Mouse (Mus musculus) ES-CJ7 (cell line): ENCODE measurements around the gene Hist2h2aa2.
A peak's percentile ranks its signal among the peaks of the same experiment; 100 is the strongest.
"Not testable (repeated sequence)": the region's sequence is repeated elsewhere in the genome, so short reads cannot be mapped to it uniquely, and the experiment has no call there.

Experiments
- DNase-seq: peaks from one replicate; pipeline ENCODE4 v3.0.0; 2011; ENCODE audit warnings: low read depth, low spot score

Hist2h2aa2 gene

DNA sequence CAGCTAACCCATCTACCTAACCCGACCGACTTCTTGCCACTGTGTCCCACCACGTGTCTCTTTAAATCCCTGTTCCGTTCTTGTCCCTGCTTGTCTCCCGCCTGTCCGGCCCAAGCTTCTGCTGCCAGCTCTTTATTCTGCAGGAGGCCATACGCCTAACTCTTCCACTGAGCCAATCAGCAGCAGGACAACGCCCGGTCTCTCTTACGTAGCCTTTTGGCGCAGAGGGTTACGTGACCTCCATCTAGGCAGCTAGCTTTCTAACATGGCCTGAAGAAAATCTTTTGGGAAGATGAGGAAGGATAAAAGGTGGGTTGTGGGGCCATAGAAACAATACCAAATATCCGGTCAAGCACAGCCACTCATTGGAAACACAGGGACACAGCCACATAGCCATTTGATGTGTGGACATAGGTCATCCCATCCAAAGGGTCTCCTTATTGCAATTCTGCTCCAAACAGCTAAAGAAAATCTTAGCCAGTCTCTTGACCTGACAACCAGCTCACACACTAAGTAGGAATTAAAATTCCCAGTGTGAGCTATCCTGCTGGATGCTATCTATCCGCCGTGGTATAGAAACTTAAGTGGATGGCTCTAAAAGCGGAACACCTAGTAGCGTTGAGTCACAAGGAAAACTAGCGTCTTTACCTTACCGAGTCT lies 22.3 kb upstream of the Hist2h2aa2 start:
- DNase-seq: peak; percentile 95

DNA sequence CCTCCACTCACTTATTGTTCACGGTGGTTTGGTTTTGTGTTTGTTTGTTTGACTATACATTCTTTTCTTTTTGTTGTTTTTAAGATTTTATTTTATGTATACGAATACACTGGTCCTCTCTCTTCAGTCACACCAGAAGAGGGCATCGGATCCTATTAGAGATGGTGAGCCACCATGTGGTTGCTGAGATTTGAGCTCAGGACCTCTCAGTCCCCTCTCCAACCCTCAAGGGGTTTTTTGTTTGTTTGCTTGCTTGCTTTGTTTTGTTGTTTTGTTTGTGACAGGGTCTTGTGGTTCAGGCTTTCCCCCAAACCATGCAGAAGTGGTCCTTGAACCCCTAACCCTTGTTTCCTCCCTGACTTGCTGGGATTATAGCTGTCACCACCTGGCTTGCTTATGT lies 21.5 kb upstream of the Hist2h2aa2 start:
- DNase-seq: no peak

DNA sequence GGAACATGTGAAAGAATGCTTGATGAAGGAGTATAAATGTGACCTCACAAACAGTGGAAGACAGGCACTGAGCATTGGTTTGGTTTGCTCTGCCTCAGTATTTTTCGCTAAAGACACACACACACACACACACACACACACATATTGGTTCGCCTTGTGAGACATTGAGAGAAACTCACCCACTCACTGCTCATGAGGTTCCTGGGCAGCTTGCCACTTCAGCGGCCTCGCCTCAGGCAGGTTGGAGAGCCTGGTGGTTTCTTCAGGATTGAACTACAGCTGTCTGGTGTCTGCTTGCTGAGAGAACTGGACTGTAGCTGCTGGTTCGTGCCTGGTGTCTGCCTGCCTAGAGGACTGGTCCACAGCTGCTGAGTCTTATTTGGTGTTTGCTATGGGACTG lies 20.1 kb upstream of the Hist2h2aa2 start:
- DNase-seq: no peak

DNA sequence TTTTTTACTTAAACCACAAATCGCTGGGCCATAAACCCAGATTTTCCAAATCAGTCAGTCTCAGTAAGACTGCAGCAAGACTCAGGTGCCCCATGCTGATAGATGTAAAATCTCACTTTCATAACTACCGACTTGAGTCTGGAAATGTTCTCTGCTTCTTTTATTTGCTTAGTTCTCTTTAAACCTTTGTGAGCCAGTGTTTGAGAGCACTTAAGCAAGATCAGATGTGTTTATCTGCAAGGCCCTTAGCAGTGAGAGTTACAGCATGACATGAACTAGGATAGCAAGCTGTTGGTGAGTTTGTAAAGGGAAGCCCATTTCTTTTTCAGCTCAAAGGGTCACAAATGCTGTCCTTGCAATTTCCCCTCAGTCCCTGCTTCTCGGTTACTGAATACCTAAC lies 17.1 kb upstream of the Hist2h2aa2 start:
- DNase-seq: no peak

DNA sequence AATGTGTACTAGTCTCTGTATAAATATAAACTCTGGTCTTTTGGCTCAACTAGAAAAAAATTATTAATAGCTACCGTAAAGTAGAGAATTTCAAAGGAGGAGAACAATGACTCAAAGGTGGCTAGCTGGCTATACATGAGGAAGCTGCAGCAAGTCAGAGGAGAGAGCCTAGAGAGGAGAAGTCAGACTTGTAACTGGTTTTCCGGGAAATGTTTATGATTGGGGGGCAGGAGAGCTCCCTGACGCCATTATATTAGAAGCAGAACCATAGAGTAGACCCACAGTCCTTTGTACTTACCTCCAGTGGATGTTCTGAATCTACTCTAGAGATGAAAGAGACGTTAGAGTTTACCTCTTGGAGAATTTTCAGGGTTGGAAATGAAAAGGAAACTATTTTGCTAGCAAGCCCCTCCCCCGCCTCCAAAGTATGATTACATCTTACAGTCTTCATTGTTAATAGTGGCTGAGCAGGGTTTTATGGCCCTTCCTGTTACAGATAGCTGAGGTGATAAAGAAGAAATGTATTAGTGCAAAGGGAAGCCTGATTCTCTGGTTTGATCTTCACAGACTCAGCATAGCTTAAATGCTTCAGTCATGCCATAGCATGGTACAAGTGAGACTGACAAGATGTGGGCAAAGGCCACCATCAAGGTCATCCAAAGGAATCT lies 16.0 kb upstream of the Hist2h2aa2 start:
- DNase-seq: no peak

DNA sequence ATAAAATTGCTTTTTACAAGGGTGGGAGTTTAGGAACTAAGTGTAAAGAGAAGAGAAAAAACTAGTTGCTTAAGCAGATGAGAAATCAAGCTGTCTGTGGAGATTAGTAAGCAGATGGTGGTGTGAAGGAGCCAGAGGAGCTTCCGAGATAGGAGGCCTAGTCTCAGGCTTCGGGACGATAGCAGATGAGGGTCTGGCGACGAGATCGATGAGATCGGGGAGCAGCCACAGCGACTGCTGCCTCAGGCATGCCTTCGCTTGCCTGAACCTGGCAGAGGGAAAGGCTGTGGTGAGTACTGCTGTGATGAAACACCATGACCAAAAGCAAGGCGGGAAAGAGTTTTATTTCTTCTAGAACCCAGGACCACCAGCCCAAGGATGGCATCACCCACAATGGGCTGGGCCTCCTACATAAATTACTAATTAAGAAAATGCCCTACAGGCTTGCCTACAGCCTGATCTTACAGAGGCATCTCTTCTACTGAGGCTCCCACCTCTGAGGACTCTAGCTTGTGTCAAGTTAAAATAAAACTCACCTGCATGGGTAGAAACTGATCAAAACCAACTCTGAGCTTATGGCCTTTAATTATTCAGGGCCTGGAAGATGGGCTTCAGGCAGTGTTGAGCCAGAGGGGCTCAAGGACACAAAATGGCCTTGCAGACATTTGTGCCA lies 14.7 kb upstream of the Hist2h2aa2 start:
- DNase-seq: peak; percentile 81

DNA sequence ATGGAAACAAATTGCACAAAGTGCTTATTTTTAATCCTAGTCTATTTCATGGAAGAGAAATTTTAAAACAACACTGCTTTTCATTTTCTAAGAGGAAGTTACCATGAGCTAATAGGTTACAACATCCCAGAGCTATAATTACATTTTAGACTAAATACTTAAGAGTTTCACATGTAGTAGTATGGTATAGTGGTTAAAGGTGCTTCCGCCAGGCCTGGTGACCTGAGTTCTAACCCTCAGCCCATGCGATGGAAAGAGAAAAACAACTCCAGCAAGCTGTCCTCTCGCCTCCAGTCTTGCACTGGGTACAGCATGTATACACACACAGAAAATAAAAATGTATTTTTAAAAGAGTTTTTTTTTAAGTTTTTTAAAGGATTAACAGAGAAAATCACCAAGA lies 11.7 kb upstream of the Hist2h2aa2 start:
- DNase-seq: no peak

DNA sequence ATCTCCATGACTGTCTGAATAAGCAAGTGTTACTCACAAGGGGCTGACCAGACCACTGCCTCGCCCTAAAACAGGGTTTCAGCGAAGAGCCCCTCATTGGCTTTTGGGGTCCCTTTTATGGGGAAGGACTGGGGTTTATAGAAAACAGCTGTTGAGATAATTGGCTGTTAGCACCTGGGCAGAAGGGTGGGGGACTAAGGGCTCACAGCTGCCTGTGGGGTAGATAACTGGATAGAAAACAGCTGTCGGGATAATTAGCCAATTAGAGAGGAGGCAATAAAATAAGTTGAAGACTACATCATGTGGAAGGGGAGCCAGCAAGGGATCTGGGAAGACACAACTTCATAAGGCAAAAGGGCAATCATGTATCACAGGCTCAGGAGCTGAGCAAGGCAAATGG lies 10.8 kb upstream of the Hist2h2aa2 start:
- no peak for DNase-seq

DNA sequence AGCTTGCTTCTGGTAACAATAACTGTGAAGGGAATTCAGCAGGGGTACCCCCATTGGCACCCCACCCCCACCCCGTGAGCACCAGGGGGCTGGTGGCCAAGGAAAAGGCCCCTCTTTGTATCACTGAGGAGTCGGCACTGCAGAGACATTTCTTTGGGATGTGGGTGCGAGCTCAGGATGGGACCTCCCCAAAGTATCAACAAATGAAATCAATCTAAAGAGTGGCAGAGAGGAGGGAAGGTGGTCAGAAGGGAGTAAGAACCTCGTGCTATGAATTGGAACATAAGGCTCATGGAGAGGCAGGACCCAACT lies 8.9 kb upstream of the Hist2h2aa2 start:
- DNase-seq: no peak

DNA sequence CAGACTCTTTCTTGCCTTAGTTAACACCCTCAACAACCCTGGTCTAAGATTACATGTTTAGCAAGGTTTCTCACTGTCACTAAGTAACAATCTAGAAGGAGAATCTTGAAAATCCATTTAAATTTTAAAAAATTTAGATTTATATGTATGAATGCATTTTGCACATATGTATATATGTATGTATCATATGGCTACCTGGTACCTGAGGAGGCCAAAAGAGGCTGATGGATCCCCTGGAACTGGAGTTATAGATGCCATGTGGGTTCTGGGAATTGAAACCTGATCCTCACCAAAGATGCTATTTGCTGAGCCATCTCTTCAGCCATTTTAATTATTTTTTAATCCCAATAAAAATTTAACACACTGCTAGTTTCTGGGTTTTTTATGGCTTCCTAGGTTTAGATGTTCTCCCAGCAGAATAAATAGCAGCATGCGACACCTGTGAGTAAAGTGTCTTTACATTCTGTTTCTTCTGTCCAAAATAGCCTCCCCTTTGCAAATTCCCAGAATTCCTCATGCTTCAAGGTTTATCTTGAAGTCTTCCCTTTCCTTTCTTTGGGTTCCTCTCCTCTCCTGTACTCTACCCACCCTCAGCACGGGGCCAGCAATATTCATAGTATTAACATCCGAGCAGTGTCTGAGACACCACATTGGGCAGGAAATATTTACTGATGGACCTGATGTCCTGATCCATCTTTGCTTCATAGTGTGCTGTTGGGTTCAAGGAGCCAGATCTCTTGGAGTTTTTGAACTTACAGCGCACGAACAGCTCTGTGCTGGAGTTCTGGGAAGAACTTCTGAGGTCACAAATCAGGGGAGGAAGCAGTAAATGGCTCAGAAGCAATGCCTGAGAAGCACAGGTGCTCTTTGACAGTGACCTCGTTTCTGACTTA lies 8.3 kb upstream of the Hist2h2aa2 start:
- DNase-seq: peak; percentile 24

DNA sequence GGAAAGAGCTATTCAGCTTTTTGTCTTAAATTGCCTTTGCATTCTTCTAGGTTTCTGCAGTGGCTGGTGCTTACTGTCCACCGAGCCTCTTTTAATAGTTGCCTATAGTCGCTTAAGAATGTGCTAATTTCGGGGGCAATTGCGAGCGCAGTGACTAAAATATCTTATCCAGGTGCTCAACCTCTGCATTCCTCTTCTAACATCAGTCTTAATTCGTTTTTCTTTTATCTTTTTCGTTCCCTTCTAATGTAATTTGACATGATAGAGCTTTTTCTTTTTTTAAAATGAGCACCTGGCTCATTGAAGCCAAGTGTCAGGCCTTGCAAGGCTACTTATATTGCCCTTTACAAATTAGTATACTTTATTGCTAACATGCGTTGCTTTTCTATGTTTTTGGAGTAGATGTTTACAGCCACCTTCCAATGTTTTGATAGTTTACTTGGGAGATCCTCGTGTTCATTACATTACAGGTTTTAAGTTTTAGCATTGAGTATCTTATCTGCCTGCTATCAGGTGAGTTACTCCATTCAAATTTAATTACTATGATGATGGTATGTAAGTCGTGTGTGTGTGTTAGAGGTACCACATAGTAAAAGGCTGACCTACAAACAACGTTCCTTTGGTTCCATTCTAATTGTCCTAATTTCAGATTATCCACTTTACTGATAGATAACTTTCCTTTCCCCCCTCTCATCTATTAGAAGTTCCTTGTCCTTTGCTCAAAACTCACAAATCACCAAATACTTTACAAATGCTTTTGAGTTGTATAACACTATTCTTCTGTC lies 7.5 kb upstream of the Hist2h2aa2 start:
- peak; percentile 54 for DNase-seq

DNA sequence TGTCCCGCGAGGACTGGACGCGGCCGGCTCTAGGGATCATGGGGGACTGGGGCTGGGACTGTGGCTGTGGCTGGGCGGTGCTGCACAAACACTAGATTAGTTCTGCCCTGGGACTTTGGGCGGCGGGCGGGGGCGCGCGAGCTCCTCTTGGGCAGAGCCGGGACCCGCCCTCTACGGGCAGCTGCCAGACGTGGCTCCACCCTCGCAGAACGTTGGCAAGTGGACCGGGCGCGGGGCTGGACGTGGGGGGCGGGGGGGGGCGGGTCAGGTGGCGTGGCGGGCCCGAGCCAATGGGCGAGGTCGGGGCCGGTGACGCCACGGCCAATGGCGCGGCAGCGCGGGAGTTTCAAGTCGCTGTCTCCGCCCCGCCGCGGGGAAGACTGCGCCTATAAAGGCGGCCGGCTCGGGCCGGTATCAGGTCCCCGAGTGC lies 6.4 kb upstream of the Hist2h2aa2 start, which contains the start of gene Hist2h3c1:
Gene Hist2h3c1, plus strand, starts transcription at position 259 of the 430 bp plus-strand sequence.
- not testable (repeated sequence) for DNase-seq

DNA sequence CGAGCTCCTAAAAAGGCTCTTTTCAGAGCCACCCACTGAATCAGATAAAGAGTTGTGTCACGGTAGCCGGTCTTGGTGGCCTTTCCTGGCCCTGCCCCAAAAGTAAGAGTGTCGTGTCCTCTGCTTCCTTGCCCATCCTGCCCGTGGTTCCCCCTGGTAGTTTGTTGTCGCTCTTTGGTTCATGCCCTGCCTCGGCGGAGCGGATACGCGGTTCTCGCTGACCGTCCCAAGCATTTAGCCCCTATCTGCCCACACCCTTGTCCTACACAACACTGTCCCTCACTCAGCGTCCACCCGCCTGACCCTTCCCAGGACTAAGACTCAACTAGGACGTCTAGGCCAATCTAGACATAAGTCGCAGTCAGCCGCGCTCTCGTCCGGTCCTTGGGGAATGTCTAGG lies 5.9 kb upstream of the Hist2h2aa2 start:
- not testable (repeated sequence) for DNase-seq

DNA sequence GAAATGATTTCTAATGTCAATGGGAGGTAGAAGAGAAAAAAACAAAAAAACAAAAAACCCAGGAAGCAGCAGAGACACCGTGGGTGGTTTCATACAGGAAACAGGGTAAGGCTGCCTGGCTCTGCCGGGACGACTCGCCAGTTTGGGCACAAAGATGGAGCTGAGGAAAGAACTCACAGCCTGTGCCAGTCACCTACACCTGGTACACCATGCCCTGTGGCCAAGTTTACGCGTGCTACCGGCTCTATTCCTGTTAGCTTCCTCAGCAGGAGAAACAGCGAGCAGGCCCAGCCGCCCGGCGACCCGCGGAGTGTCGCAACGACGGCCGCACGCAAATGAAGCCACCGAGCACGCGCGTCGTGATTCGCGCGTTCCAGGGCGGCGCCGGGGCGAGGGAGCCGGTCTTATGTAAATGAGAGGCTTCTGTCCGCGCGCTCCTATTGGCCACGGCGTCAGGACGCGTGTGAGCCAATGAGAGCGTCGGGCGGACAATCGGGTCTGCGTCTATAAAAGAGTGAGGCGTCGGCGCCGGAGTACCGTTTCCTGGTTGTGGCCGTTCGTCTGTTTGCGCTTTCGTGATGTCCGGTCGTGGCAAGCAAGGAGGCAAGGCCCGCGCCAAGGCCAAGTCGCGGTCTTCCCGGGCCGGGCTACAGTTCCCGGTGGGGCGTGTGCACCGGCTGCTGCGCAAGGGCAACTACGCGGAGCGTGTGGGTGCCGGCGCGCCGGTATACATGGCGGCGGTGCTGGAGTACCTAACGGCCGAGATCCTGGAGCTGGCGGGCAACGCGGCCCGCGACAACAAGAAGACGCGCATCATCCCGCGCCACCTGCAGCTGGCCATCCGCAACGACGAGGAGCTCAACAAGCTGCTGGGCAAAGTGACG lies 5.2 kb upstream of the Hist2h2aa2 start, which contains the start of gene Hist2h2aa1:
Gene Hist2h2aa1, plus strand, starts transcription at position 495 of the 884 bp plus-strand sequence.
- peak; percentile 83 for DNase-seq

DNA sequence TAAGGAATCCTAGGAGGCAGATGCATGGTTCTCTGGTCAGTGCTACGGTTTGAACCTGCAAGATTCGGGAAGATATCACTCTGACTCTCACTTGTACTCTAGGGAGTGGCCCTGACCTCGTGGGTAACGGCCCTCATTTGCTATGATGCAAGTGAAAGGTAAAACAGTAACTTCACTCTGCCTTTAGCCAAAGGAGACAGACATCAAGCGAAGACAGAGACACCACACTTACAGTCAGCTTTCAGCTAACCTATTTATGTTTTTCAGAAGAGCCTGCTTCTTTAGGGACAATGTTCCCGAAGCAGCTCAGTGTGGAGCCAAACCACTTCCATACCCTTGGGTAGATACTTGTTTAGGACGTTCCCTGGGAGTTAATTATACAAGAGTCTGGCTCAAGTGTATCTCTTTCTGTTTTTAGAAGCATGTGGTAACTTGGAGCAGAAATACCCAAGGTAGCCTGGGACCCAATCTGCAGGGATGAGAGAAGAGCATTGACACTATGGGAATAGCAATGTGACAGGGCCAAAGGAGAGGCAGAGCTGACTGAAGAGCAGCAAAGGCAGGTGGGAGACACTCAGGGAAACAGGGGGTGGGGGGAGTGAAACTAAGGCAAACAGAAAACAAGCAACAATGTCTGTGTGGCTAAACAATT lies 4.0 kb upstream of the Hist2h2aa2 start:
- DNase-seq: peak; percentile 23

DNA sequence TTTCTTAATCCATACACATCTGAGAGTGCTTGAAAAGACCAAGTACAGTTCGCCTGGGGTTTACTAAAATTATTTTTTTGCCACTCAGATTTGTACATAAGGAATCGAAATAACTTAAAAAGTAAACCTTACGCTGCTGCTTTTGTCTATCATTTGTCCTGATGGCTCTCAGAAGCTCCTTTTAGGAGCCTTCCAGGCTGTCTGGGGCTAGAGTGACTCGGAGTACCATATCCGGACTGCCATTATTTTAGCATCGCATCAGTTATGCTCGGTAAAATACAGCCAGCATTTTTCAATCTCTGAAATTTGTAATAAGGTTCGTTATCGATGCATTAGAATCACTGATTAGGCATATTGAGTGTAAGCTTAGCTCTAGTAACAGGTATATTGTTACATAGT lies 722 bp upstream of the Hist2h2aa2 start:
- no peak for DNase-seq

DNA sequence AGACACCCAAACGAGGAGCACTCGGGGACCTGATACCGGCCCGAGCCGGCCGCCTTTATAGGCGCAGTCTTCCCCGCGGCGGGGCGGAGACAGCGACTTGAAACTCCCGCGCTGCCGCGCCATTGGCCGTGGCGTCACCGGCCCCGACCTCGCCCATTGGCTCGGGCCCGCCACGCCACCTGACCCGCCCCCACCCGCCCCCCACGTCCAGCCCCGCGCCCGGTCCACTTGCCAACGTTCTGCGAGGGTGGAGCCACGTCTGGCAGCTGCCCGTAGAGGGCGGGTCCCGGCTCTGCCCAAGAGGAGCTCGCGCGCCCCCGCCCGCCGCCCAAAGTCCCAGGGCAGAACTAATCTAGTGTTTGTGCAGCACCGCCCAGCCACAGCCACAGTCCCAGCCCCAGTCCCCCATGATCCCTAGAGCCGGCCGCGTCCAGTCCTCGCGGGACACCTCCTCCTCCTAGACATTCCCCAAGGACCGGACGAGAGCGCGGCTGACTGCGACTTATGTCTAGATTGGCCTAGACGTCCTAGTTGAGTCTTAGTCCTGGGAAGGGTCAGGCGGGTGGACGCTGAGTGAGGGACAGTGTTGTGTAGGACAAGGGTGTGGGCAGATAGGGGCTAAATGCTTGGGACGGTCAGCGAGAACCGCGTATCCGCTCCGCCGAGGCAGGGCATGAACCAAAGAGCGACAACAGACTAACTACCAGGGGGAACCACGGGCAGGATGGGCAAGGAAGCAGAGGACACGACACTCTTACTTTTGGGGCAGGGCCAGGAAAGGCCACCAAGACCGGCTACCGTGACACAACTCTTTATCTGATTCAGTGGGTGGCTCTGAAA lies 902 bp downstream of the Hist2h2aa2 start, which contains the start of gene Hist2h3c2:
Gene Hist2h3c2, minus strand, starts transcription at position 174 of the 840 bp plus-strand sequence.
- DNase-seq: not testable (repeated sequence)

DNA sequence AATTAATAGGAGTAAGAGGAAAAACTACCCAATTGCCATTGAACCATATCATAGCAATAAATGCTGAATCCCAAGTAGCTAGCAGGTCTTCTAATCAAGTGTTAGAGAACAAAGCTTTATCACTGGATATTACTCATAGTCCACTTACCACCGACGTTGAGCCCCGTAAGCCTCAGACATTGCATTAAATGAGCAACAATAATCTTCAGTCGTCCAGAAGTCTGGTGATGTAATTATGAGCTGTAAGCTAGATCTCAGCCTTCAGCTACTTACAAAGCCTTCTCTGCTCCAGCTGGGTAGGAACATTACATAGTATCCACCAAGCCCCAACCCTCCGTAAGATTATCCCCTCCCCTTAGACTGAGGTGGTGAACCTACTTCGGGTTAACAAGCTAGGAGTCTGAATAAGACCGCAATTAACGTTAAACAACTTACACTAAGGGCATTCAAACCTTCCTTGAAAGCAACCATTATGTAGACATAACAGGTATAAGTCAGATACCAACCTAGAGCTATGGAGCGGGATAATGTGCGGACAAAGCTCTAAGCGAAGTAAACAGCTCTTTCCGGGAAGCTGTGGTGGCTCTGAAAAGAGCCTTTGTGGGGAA lies 2.1 kb downstream of the Hist2h2aa2 start:
- DNase-seq: peak; percentile 75
